Mouse (Mus musculus): ENCODE results near the gene Hbp1.

Hbp1 gene

DNA sequence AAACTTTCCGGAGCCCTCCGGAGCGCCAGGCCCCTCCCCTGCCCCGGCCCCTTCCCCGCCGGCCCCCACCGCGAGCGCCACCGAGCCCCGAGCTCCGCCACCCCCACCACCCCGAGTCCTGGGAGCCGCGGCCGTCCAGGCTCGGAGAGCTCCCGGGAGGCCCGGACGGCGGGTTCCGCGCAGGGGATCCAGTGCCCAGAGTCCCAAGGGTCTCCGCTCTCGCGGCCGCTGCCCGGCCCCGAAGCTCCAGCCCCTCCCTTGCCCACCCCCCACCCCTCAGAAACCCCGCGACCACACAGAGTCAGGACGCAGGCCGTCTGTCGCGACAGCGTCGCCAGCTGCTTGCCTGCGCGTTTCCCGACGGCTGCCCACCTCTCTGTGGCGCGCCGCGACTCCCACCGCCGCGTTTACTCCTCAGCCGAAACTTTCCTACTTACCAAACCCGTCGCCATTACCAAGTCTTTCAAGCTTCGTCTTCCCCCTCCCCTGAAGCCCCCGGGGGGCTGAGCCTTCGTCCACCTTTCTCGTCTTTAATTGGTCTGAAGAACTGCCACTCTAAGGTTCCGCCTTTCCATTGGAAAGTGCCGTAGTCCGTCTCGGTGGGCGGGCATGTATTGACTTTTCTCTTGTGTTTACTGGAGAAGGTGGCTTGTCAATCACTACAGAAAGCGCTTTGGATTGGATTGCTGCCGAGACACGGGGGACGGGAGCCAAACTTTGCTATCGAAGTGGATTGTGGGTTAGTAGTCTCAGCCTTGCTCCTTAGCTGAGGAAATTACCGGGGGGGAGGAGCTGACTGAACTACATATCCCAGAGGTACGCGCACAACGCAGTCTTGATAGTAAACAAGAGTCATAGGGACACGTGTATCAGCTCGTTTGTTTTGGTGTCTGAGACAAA is at the start of gene Hbp1:
Gene Hbp1, minus strand, starts transcription at position 777 of the 900 bp plus-strand sequence.
- DNase-seq (ENCODE audit: extremely low read depth, insufficient read length, low spot score) = peak; percentile 94

DNA sequence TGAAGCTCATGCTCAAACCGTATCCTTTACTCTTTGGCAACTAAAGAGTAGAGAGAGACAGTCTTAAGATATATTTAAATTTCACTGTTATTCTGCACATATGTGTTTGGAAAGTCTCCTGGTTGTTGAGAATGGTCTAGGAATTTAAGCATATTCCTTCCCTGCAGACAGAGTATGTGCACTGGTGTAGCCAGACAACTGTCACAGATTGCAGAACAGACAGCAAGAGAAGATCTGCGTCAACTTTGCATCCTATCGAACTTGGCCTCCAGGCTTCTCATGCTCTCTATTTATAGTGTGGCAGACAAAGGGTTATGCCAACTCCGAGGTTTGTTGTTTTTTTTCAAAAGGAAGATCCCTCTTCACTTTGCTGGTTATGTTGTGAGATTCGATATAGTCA is 48.4 kb upstream of the Hbp1 start:
- no peak for DNase-seq (ENCODE audit: extremely low read depth, insufficient read length, low spot score)

GRCm38 (mm10) chr12:31997328-31997878 is 47.1 kb upstream of the Hbp1 start:
- no peak for DNase-seq (ENCODE audit: extremely low read depth, insufficient read length, low spot score)

- peak; percentile 41 for DNase-seq (ENCODE audit: extremely low read depth, insufficient read length, low spot score)
These were observed 46.5 kb upstream of the Hbp1 start for GRCm38 (mm10) chr12:31996877-31997276.

GRCm38 (mm10) chr12:31990575-31990974 is 40.2 kb upstream of the Hbp1 start:
- no peak for DNase-seq (ENCODE audit: extremely low read depth, insufficient read length, low spot score)

- no peak for DNase-seq (ENCODE audit: extremely low read depth, insufficient read length, low spot score)
These were observed 39.4 kb upstream of the Hbp1 start for GRCm38 (mm10) chr12:31989726-31990125.

DNA sequence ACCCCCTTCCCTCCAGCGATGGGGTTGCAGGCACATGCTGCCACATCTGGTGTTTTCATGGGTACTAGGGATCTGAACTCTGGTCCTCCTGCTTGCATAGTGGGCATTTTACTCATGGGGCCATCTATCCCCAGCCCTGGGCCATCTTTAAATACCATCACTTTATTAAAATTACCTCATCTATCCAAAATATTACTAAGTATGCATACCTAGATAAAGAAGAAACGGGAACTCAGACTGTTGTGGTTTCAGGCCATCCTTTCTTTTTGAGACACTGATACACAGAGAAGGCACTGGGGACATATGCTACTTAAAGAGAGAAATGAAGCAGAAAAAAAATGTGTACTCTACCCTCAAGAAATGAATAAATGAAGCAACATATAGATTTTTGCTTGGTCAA is 36.1 kb upstream of the Hbp1 start:
- no peak for DNase-seq (ENCODE audit: extremely low read depth, insufficient read length, low spot score)

DNA sequence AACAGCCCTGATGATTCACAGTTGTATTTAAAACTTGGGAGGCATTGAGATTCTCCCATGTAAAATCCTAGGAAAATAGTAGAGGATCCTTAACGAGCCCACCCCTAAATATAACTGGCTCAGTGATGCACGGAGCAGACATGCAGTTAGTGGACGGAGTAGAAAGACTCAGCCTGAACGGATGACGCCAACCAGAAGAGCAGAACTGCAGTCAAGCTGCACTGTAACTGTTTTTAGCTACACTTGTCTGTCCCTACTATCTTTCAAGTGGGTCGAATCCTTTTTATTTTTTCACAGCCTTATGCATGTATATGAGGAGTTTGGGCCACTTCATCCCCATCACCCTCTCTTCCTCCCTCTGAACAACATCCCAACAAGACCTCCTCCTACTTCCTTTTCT is 35.4 kb upstream of the Hbp1 start:
- no peak for DNase-seq (ENCODE audit: extremely low read depth, insufficient read length, low spot score)

- DNase-seq (ENCODE audit: extremely low read depth, insufficient read length, low spot score) = no peak
These were observed 34.3 kb upstream of the Hbp1 start for GRCm38 (mm10) chr12:31984664-31985063.

DNA sequence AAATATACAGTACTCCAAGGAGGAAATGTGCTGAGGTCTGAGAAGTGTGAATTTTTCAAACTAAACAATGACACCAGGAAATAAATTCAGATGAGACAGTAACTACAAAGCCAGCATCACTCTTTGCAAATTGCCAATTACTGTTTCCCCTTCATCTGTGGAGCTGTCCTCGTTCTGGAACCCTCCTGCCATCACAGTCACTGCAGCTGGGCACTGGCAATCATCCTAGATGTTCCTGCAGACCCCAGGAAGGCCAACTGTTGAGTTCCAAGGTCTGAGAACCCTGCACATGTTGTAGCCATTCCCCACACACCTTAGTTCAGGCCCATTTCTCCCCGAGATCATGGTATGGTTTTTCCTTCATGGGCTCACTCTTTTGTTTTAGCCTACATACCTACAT is 33.9 kb upstream of the Hbp1 start:
- no peak for DNase-seq (ENCODE audit: extremely low read depth, insufficient read length, low spot score)

DNA sequence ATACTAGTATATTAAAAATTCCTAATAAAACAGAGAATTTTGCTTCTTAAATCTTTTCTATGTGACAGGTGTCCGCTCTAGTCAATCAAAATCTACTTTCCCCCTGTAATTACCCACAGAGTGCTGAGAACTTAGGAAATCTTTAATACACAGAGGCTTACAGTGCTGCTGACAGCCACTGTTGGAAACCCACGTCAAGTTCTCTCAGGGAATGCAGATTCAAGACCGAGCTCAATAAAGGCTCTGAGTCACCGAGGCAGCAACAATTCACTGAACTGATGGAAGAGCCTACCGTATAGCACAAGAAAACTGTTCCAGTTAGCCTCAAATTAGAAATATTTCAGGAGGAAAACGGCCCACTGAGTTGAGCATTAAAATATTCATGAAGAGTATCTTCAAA is 33.4 kb upstream of the Hbp1 start:
- no peak for DNase-seq (ENCODE audit: extremely low read depth, insufficient read length, low spot score)

GRCm38 (mm10) chr12:31983238-31983637 is 32.9 kb upstream of the Hbp1 start:
- no peak for DNase-seq (ENCODE audit: extremely low read depth, insufficient read length, low spot score)

DNA sequence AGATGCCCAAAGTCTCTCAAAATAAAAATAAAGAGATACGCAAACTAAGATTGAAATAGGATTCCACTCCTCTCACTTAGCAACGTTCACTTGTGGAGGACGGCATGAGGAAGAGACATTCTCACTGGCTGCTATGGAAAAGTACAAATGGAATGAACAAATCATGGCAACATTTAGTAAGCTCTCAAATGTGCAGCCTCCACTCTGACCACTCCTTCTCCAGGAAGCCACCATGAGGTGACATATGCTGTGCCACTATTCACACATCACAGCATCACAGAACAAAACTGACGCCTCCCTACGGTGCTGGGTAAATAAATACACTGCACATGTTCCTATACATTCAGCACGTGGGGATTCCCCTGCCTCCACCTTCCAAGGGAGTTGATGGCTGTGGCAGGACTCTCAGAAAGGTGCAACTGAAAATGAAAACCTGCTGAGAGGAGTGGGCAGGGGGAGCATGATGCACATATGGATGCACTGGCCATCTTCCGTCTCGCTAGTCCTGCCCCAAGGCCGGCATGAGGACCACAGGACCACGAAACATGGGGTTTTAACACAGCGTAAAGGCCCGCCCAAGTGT is 27.4 kb upstream of the Hbp1 start:
- DNase-seq (ENCODE audit: extremely low read depth, insufficient read length, low spot score) = no peak

DNA sequence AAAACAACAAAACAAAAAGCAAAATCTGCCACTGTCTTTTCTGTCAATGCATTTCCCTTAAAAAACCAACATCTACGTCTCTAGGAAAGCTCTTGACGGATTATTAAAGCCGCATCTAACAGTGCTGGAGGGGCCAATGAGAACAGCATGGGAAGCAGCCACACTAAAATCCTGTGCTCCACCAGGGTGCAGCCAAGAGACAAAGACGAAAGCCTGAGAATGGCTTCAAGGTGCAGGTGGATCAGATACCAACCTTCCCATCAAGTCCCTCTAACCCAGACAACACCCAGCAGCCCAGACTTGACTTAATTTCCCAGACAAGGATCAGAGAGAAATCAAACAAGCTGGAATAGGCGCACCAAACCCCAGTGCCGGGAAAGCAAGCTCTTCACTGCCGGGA is 26.2 kb upstream of the Hbp1 start:
- DNase-seq (ENCODE audit: extremely low read depth, insufficient read length, low spot score) = no peak

DNA sequence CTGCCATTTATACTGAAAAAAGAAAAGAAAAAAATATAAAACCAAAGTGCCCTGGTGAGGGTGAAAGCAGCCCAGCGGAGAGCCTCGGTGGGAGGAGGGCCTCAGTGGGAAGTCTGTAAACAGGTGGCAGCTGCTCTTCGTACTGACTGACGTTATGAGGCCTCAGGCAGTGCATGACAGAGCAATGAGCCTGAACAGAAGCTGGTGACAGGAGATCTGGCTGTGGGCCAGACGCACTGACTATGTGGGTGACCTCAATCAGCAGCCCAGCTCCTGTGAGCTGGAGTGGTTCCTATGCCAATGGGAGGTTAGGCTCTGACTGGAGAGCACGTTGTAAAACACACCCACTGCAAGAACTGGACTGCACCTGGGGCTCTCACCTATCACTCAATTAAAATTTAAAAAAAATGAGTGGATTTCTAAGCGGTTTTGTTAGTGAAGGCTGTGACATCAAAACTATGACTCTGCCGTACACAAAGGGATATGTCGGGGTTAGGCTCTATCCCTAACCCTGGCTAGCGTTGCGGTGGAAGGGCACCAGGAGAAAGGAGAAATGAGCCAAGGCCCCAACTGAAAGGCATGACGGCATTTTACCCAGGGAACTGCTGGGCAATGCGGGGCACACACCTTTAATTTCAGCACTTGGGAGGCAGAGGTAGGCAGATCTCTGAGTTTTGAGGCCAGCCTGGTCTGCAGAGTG is 23.3 kb upstream of the Hbp1 start:
- peak; percentile 58 for DNase-seq (ENCODE audit: extremely low read depth, insufficient read length, low spot score)

GRCm38 (mm10) chr12:31971547-31971946 is 21.2 kb upstream of the Hbp1 start:
- DNase-seq (ENCODE audit: extremely low read depth, insufficient read length, low spot score) = no peak

GRCm38 (mm10) chr12:31969111-31969510 is 18.8 kb upstream of the Hbp1 start:
- DNase-seq (ENCODE audit: extremely low read depth, insufficient read length, low spot score) = no peak

DNA sequence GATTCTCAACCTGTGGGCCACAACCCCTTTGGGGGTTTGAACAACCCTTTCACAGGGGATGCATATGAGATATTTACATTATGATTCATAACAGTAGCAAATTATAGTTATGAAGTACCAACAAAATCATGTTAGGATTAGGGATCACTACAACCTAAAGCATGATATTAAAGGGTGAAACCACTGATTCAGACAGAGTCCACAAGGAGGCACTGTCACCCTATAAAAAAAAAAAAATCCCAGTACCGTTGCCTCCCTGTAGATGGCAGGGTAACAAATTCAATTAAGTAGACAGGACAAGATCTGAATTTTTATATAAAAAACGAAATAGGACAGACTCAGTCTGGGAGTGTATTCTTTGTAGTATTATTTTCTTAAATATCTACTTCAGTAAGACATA is 17.2 kb upstream of the Hbp1 start:
- peak; percentile 33 for DNase-seq (ENCODE audit: extremely low read depth, insufficient read length, low spot score)

GRCm38 (mm10) chr12:31966405-31966804 is 16.1 kb upstream of the Hbp1 start:
- DNase-seq (ENCODE audit: extremely low read depth, insufficient read length, low spot score) = no peak

GRCm38 (mm10) chr12:31965517-31966212 is 15.3 kb upstream of the Hbp1 start:
- DNase-seq (ENCODE audit: extremely low read depth, insufficient read length, low spot score) = no peak

GRCm38 (mm10) chr12:31964074-31964473 is 13.7 kb upstream of the Hbp1 start:
- no peak for DNase-seq (ENCODE audit: extremely low read depth, insufficient read length, low spot score)
